Mouse (Mus musculus) bone marrow macrophage, adult 2 months (primary cell): ENCODE data around the gene Bbs9.

Source experiments
- CTCF ChIP-seq: IDR thresholded peaks from 2 replicates; pipeline ENCODE4 v1.5.1; 2012; ENCODE audit warnings: low read depth, mild to moderate bottlenecking, low read length, moderate library complexity
- POLR2A ChIP-seq: IDR thresholded peaks from 2 replicates; pipeline ENCODE4 v1.6.1; 2012; ENCODE audit warnings: mild to moderate bottlenecking, low read depth, low read length, borderline replicate concordance

DNA sequence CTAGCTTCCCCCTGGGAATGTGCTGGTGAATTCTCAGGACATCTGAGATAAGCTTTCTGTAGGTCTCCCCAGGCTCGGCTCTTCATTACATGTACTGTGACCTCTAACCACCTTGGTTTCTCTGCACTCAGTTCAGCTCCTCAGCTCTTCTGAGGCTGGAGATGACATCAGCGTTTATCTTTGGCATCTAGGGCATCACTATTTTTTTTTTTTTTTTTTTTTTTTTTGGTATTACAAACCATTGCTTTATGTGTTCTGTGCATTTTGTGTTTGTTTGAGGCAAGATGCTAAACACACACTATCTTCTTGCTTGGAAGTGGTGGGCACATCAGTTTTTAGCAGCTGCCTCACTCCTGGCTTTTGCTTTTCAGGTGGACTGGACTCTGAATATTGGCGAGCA, 102.8 kb downstream of the Bbs9 start:
- TF ChIP-seq POLR2A (no peak), CTCF (no peak)
